Mouse (Mus musculus) common myeloid progenitor, adult 5-6 weeks (primary cell): Measurements from ENCODE around the gene Gab2. TPM values are rescaled to one million over a fixed set of nuclear protein-coding genes. Genes with fewer than 3 reads are reported as not detected.

Source experiments
- ATAC-seq: replicated peaks from 2 replicates; pipeline ENCODE4 v1.8.0; 2016; ENCODE audit warnings: low read depth, mild to moderate bottlenecking, moderate TSS enrichment, inconsistent platforms; ENCODE audit not compliant: poor library complexity, severe bottlenecking
- total RNA-seq: library from RNA; stranded (forward); fragments of 200-1000, 187-1606 nt; gene quantifications from 2 replicates; pipeline ENCODE4 v1.2.3, GENCODE M21; 2017

The Gab2 gene
- total RNA-seq = 12.6 and 16.8 TPM in 2 replicates

GRCm38 (mm10) chr7:97081242-97081958 lies at the start of gene Gab2:
Gene Gab2 (plus strand): TSS chr7:97081586.
- peak; percentile 40 for ATAC-seq

DNA sequence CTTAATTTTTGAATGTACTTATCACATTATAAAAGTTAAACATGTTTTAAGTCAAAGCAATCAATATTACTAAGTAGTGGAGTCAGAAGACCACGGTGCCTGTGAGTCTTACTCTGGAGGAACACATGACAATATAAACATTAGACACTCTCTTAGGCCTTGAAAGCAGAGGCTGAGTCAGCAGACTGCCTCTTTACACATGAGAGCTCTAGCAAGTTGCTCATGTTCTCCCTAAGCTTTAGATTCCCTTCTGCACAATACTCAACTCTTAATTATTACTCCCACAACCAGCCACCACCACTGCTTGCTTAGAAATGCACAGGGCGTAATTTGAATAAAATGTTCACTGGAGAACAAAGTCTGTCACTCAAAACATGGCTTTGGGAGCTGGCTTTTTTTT lies 49.0 kb upstream of the Gab2 start:
- no peak for ATAC-seq

- no peak for ATAC-seq
These were observed 41.7 kb upstream of the Gab2 start for GRCm38 (mm10) chr7:97039641-97040040.

GRCm38 (mm10) chr7:97041868-97042449 lies 39.4 kb upstream of the Gab2 start:
- no peak for ATAC-seq

GRCm38 (mm10) chr7:97042981-97043380 lies 38.4 kb upstream of the Gab2 start:
- no peak for ATAC-seq

DNA sequence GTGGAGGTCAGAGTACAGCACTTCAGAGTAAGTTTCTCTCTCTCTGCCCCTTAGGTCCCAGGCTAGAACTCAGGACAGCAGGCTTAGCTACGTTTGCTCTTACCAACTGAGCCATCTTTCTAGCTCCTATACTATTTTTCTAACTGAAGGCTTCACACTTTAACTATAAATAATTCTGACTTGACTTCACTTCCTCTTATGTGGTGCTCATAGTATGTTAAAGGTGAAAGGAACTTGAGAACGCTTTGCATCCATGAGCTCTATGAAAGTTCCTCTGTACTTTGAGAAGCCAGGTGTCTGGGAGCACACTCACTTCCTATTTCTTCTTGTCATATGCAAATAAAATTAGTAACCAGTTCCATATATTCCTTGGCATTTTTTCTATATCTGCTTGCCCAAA lies 20.4 kb upstream of the Gab2 start:
- ATAC-seq = no peak

DNA sequence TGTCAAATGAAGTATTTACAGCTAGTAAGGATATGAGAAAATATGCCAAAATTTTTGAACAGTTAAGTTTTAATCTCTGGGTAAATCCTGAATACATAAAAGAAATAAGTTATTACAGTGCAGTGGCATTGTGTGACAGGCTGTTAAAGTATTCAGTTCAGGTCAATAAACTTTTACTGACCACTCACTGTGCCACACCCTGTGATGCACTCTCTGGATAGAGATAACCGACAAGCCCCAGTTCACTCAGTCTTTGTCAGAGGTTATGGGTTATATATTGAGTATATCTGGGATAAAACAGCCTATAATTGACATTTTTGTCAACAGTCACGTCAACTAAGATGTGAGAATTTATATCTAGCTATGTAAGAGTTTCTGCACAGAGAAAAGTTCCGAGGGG lies 9.9 kb upstream of the Gab2 start:
- no peak for ATAC-seq

DNA sequence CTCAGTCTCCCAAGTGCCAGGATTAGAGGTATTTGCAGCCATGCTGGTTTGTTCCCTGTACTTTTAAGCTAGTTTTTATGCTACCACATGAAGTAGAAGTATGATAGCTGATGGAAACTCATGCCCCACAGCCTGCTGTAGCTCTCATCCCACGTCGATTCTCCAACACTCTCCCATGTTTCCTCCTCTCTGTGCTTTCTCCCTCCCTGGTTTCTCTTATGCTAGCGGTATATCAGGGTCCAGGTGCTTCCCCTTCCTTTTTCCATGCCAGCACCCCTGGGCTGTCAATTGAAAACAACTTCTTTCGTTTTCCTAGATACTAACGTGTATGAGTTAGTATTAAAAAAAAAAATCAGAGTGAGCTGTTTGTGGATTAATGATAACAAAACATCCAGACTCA lies 9.3 kb upstream of the Gab2 start:
- 0 out of 2 replicates have a peak, but pooled peaks have one; percentile 31 for ATAC-seq

DNA sequence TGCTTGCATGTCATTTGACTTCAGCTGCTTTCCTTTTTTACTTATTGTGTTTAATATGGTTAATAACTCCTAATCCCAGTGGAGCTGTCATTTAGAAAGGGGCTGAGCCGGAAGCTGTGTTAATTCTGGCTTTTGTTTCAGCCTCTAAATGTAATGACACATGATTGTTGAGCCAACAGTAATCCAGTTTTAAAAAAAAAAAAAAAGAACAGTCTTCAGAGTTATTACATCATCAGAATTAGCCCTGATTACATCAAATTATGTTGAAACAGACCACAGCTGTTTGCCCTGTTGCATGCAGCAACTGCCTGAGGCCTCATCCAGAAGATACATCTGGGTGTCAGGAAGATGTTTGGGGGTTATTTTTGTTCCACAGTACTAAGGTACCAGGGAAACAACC lies 6.4 kb upstream of the Gab2 start:
- peak; percentile 45; the same call in 1 of the 2 replicates for ATAC-seq

- no peak for ATAC-seq
These were observed 4.4 kb upstream of the Gab2 start for GRCm38 (mm10) chr7:97076977-97077376.

- no peak for ATAC-seq
These were observed 2.7 kb upstream of the Gab2 start for GRCm38 (mm10) chr7:97078685-97079084.

GRCm38 (mm10) chr7:97079145-97079544 lies 2.2 kb upstream of the Gab2 start:
- no peak for ATAC-seq

DNA sequence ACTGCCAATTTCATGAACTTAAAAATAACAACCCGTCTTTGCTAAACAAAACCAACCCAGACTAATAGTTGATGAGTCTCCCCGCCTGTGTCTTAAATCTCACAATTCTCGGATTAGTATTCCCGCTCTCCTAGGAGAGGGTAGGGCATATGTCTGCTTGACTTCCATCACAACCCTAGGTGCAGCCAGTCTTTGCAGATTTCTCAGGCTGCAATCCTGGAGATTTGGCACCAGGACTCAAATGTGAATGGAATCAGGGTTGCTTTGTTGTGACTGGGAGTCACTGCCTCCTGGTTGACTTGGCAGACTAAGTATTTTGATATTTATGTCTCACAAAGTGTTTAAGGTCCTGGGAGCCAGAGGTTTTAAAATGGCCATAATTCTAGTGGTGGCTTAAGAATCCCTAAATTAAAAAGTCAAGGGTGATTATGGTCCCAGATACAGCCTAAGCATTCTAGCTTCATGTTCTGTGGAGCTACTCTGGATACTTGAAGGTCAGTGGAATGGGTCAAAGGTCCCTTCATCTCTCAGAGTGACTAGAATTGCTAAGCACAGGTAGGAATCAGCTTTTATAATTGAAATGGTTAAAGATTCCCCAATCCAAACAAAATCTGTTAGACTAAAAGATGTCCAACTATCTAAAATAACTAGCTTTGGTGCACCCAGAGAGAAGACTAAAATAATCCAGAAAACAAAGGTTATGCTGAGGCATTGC lies 1.6 kb upstream of the Gab2 start:
- no peak for ATAC-seq

- ATAC-seq = no peak
These were observed 655 bp upstream of the Gab2 start for GRCm38 (mm10) chr7:97080621-97081241.

GRCm38 (mm10) chr7:97081959-97082218 lies 503 bp downstream of the Gab2 start:
- no peak for ATAC-seq

GRCm38 (mm10) chr7:97082219-97083101 lies 1.1 kb downstream of the Gab2 start:
- peak; percentile 71 for ATAC-seq

- ATAC-seq = no peak
These were observed 2.2 kb downstream of the Gab2 start for GRCm38 (mm10) chr7:97083579-97083978.

DNA sequence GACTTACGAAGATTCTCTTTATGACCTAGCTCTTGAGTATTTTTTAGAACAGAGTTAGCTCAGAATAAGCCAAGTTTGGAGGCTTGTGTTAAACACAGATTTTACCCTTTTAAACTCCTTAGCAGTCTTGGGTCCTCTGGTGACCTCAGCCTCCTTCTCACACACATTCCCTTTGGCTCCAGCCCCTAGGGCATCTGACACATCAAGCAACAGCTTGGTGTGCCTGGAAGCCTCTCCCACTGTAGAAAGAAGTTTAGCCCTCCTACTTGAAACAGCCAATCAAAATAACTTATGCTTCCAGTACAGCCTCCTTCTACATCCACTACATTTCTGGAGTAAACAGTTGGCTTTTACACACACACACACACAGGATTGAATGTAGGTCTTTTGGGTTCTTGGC lies 2.8 kb downstream of the Gab2 start:
- no peak for ATAC-seq

- ATAC-seq = no peak; the same call in 1 of the 2 replicates
These were observed 3.9 kb downstream of the Gab2 start for GRCm38 (mm10) chr7:97085291-97085690.

GRCm38 (mm10) chr7:97094241-97094640 lies 12.9 kb downstream of the Gab2 start:
- ATAC-seq = no peak
